Mouse (Mus musculus): ENCODE measurements around the gene Qrfpr. TPM values are rescaled to one million over a fixed set of nuclear protein-coding genes. Genes with fewer than 3 reads are reported as not detected.

The Qrfpr gene
- total RNA-seq, 1 experiment from 2014 or later, result not detected

DNA sequence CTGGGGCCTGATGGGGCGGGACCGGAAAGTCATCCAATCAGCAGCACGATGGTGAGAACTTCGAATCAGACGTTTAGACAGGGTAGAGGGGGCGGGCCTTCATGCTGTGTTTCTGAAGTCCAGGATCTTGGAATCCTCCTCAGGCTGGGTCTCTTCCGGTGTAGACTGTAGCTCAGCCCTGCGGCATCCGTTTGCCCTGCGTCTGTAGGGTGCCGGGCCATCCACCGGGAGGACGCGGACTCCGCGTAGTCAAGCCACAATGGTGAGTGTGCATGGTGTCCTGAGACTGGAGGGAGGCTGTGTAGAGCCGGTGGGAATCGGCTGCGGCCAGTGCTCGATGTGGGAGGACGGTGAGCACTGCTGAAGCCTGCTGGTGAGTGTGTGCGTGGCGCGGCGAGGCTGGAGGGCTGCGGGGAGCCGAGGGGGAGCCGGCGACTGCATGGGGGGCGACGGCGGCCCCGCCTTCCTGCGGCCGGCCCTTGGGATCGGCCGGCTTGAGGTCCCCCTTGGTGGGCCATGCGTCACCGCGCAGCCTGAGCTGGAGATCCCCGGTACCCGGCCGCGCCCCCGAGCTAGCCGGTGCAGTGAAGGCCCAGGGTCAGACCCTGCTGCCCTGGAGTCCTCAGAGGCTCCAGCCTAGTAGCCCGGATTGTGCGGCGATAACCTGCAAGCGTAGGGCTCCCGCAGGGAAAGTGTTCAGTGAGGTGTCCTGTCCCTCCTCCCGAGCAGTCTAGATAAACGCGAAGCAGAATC lies 71.0 kb downstream of the Qrfpr start, which contains the start of gene D3Ertd254e:
TSS of gene D3Ertd254e (plus strand) at position 84 of the 753 bp plus-strand sequence.
- peak; percentile 85 for DNase-seq

DNA sequence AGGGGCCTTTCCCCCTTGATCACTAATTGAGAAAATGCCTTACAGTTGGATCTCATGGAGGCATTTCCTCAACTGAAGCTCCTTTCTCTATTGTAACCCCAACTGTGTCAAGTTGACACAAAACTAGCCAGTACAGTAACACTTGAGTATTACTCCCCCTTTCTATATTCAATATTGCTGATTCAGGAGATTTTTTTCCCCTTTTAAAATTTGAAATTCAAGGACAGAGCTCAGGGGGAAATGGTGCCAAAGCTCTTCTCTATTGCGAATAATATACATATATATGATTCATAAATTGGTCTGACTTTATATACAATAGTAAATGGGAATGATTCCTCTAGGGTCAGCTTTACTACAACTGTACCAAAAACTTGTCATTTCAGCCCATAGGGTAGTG lies 71.6 kb downstream of the Qrfpr start:
- DNase-seq, result no peak

DNA sequence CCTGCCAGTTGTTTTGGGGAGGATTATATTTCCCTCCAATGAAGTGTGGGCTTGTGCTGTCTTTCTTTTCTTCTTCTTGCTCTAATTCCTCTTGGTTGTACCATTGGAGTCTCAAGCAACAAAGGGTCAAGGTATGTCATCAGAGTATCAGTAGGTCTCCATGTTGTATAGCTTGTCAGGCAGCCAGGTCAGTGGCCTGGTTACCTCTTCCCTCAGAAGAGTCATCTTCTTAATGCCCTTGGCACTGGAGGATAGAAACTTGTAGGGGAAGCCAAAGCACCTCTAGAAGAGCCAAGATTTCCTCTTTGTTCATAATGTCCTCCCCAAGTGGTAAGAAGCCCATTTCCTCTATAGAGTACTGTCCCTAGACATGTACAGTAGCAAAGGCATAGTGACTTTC lies 83.1 kb downstream of the Qrfpr start:
- no peak for DNase-seq

GRCm38 (mm10) chr3:36138171-36138660 lies 83.9 kb downstream of the Qrfpr start:
- no peak for DNase-seq

- DNase-seq, result no peak
Observed at GRCm38 (mm10) chr3:36137560-36137959, 84.6 kb downstream of the Qrfpr start.

DNA sequence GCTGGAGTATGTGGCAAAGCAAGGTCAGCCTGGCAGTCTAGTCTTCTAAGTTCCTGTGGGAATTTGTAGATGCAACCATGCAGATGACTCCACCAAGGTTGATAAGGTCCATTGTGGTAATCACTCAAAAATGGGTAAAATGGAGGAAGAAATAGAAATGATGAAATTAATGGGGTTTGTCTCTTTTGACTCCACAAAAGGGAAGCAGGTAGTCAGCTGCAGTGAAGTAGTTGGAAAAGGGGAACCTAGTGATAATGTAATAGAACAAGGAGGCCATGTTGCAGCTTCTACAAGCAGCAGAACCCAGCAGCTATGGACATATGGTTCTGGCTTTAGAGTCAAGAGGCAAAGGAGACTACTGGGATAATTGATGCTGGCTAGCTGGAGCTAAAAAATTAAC lies 86.0 kb downstream of the Qrfpr start:
- DNase-seq, result no peak

Other genes with a start within 250 kb of the Qrfpr start
- gene Mccc1, start 221.6 kb downstream of the Qrfpr start, total RNA-seq (2021), result 111 and 116 TPM in 2 replicates
- gene Ccdc144b, start 168.8 kb downstream of the Qrfpr start, total RNA-seq (2021), result 0.15 TPM in 1 of 2 replicates, not detected in the other
- 39.2 and 52.5 TPM in 2 replicates for gene Acad9, start 156.3 kb downstream of the Qrfpr start, total RNA-seq (2021)
- 8.0 and 8.6 TPM in 2 replicates for gene D3Ertd254e, start 71.3 kb downstream of the Qrfpr start, total RNA-seq (2021)